Mouse (Mus musculus) neural tube, embryonic 14.5 days (tissue): ENCODE measurements around the gene Pgap3. TPM values are rescaled to one million over a fixed set of nuclear protein-coding genes. Genes with fewer than 3 reads are reported as not detected.
A peak's percentile ranks its signal among the peaks of the same experiment; 100 is the strongest.

Experiments used
- ATAC-seq: fragments of 200-750 bp; cut with Nextera tagmentation; 2 replicates; pipeline ENCODE4 v1.8.0; 2017; ENCODE audit warnings: low read depth, mild to moderate bottlenecking, moderate TSS enrichment, moderate library complexity
- H3K27ac ChIP-seq: fragments of 300-500 bp; sonication (generic); 2 replicates; pipeline ENCODE4 v1.5.1; 2014; ENCODE audit warnings: low read depth, mild to moderate bottlenecking, control low read depth, low read length, moderate library complexity, mixed read lengths
- H3K27me3 ChIP-seq: fragments of 300-500 bp; sonication (generic); 2 replicates; pipeline ENCODE4 v1.6.1; 2014; ENCODE audit warnings: low read length; ENCODE audit not compliant: control insufficient read depth, insufficient read depth
- H3K36me3 ChIP-seq: fragments of 300-500 bp; sonication (generic); 2 replicates; pipeline ENCODE4 v1.6.1; 2014; ENCODE audit warnings: low read length, mixed read lengths; ENCODE audit not compliant: control insufficient read depth, insufficient read depth
- H3K4me1 ChIP-seq: fragments of 300-500 bp; sonication (generic); 2 replicates; pipeline ENCODE4 v1.6.1; 2014; ENCODE audit warnings: low read length; ENCODE audit not compliant: control insufficient read depth, insufficient read depth
- H3K4me2 ChIP-seq: fragments of 300-500 bp; sonication (generic); 2 replicates; pipeline ENCODE4 v1.6.1; 2014; ENCODE audit warnings: mild to moderate bottlenecking, low read depth, low read length, control low read depth
- H3K4me3 ChIP-seq: fragments of 300-500 bp; sonication (generic); 2 replicates; pipeline ENCODE4 v1.5.1; 2014; ENCODE audit warnings: low read depth, low read length, control low read depth, mixed read lengths
- H3K9ac ChIP-seq: fragments of 300-500 bp; sonication (generic); replicated peaks from 2 replicates; pipeline ENCODE4 v1.6.1; 2014; ENCODE audit warnings: low read depth, mild to moderate bottlenecking, control low read depth, low read length, mixed read lengths
- H3K9me3 ChIP-seq: fragments of 300-500 bp; sonication (generic); 2 replicates; pipeline ENCODE4 v1.6.1; 2016; ENCODE audit warnings: low read length; ENCODE audit not compliant: control insufficient read depth
- WGBS: fragments of 180-500 bp; shearing (Covaris S2); extraction: QIAGEN DNeasy Blood & Tissue Kit; methylation state at CpG from one replicate; pipeline ENCODE4 v1.1.7; 2014; 5-methylcytosine and 5-hydroxymethylcytosine counted together
- polyA plus RNA-seq: library from polyadenylated mRNA; unstranded; fragments of >200 nt; fragmentation: Nextera tagmentation; extraction: Ambion mirVana; gene quantifications from 2 replicates; pipeline ENCODE4 v1.2.1, GENCODE M21; 2014

The Pgap3 gene
- polyA plus RNA-seq, 1 experiment from 2014 or later, result 6.2 TPM

GRCm38 (mm10) chr11:98369337-98369736 lies 31.0 kb downstream of the Pgap3 start:
- H3K36me3 ChIP-seq, result no peaks in the 10 kb centered on the region
- H3K4me3 ChIP-seq, result no peak overlapping the region
- WGBS, result 84% methylated on average over 6 of the region's 6 CpGs
- H3K4me2 ChIP-seq, result no peak overlapping the region
- H3K4me1 ChIP-seq, result 0 out of 2 replicates have a peak, but pooled peaks cover 4% of the 10 kb centered on the region
- H3K9me3 ChIP-seq, result no peaks in the 10 kb centered on the region
- no peak for ATAC-seq
- no peak overlapping the region for H3K9ac ChIP-seq
- H3K27me3 ChIP-seq, result no peaks in the 10 kb centered on the region
- H3K27ac ChIP-seq, result no peak overlapping the region

DNA sequence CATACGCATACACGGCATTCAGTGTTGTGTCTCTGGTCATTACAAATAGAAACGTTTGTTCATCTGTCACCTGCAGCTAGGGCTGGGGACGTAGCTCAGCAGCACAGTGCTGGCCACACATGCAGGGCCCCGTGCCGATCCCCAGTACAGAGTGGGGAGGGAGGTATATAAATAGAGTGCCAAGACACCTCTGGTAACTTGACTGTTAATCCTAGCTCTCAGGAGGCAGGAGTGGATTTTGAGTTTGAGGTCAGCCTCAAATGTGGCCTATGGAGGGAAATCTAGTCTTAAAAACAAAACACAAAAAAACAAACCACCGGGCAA lies 32.5 kb downstream of the Pgap3 start:
- no peak overlapping the region for H3K4me2 ChIP-seq
- H3K4me1 ChIP-seq, result 0 out of 2 replicates have a peak, but pooled peaks cover 4% of the 10 kb centered on the region
- 87% methylated on average over 7 of the region's 7 CpGs for WGBS
- no peaks in the 10 kb centered on the region for H3K27me3 ChIP-seq
- no peak overlapping the region for H3K27ac ChIP-seq
- no peak overlapping the region for H3K9ac ChIP-seq
- no peaks in the 10 kb centered on the region for H3K36me3 ChIP-seq
- ATAC-seq, result no peak
- no peaks in the 10 kb centered on the region for H3K9me3 ChIP-seq
- H3K4me3 ChIP-seq, result no peak overlapping the region

DNA sequence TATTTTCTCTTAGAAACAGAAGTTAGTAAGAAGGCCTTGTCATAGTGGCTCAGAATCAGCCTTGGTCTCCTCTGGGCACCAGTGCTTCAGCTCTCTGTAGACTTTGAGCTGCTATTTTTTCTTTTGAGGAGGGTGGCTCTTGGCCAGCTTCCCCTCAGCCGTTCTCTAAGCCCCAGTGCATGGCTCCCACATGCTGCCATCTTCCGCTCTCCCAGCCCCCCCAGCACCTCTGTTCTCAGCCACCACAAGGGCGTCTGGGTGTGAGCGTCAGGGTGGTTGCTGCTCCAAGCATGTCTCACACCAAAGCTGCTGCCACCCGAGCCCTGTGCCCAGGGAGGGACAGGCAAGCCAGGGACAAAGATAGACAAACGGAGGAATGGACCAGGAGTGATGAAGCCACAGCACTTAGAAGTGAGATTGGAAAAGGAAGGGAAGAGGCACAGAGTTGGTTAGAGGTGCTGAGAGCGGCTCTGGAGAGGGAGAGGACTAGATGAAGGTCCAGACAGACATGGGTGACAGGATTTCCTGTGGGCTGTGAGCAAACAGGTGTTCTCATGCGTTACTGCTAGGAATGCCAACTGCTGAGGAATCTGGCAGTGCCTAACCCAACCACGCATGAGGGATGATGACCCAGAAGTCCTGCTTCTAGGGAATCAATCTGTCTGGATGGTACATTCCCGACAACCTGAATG lies 33.0 kb downstream of the Pgap3 start:
- Histone ChIP-seq H3K27ac (no peak overlapping the region), H3K4me1 (0 out of 2 replicates have a peak, but pooled peaks cover 4% of the 10 kb centered on the region), H3K4me3 (no peak overlapping the region), H3K4me2 (no peak overlapping the region), H3K36me3 (no peaks in the 10 kb centered on the region), H3K9me3 (no peaks in the 10 kb centered on the region), H3K9ac (no peak overlapping the region), H3K27me3 (no peaks in the 10 kb centered on the region)
- ATAC-seq, result no peak
- WGBS, result 88% methylated on average over 10 of the region's 10 CpGs

DNA sequence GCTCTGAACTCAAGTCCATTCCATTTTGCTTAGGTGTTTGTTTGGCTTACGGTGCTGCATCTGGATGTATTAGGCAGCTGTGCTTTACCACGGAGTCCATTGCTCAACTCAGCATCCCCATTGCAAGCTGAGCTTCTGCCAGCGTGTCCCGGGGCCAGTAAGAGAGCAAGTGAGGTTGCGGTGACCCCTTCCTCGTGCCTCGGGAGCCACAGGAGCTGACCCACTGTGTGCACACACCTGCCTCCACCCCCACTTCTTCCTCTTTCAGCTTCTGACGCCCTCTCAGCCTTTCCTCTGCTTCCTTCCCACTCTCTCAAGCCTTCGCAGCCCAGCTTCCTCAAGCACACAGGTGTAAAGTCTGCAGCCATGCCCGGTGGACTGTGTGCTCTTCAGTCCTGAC lies 34.0 kb downstream of the Pgap3 start:
- ATAC-seq, result no peak
- H3K4me3 ChIP-seq, result no peak overlapping the region
- no peaks in the 10 kb centered on the region for H3K9me3 ChIP-seq
- H3K4me2 ChIP-seq, result no peak overlapping the region
- 81% methylated on average over 10 of the region's 10 CpGs for WGBS
- no peaks in the 10 kb centered on the region for H3K27me3 ChIP-seq
- peaks cover 3% of the 10 kb centered on the region; the same call in 1 of the 2 replicates for H3K4me1 ChIP-seq
- no peak overlapping the region for H3K9ac ChIP-seq
- H3K27ac ChIP-seq, result no peak overlapping the region
- no peaks in the 10 kb centered on the region for H3K36me3 ChIP-seq

GRCm38 (mm10) chr11:98364410-98364809 lies 35.9 kb downstream of the Pgap3 start:
- Histone ChIP-seq H3K4me3 (no peak overlapping the region), H3K4me1 (peaks cover 13% of the 10 kb centered on the region), H3K27ac (no peak overlapping the region), H3K36me3 (no peaks in the 10 kb centered on the region), H3K9me3 (no peaks in the 10 kb centered on the region), H3K4me2 (no peak overlapping the region), H3K9ac (no peak overlapping the region), H3K27me3 (no peaks in the 10 kb centered on the region)
- WGBS, result 97% methylated on average over 5 of the region's 5 CpGs
- no peak for ATAC-seq

DNA sequence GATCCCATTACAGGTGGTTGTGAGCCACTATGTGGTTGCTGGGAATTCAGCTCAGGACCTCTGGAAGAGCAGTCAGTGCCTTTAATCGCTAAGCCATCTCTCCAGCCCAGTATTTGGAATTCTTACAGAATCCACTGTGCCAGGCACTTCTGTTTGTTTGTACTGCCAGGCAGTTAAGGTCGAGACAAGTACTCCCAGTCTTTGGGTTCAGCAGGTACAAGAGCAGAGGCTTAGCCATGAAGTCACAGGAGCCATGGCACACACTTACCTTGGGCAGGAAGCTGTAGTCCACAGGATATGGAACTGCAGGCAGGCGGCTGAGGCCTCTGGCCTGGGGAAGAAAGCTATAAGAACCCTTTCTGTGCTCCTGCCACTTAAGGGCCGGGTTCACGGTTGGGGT lies 36.5 kb downstream of the Pgap3 start:
- Histone ChIP-seq H3K4me1 (peaks cover 19% of the 10 kb centered on the region), H3K4me2 (no peak overlapping the region), H3K27me3 (no peaks in the 10 kb centered on the region), H3K9me3 (no peaks in the 10 kb centered on the region), H3K4me3 (no peak overlapping the region), H3K36me3 (no peaks in the 10 kb centered on the region), H3K9ac (no peak overlapping the region), H3K27ac (no peak overlapping the region)
- WGBS, result 88% methylated on average over 5 of the region's 5 CpGs
- no peak for ATAC-seq

GRCm38 (mm10) chr11:98360866-98361521 lies 39.3 kb downstream of the Pgap3 start:
- peak overlapping the region; percentile 4; the same call in 1 of the 2 replicates for H3K4me2 ChIP-seq
- H3K27ac ChIP-seq, result peak overlapping the region; percentile 71
- no peak overlapping the region for H3K4me3 ChIP-seq
- H3K9me3 ChIP-seq, result no peaks in the 10 kb centered on the region
- no peaks in the 10 kb centered on the region for H3K36me3 ChIP-seq
- H3K4me1 ChIP-seq, result peaks cover 26% of the 10 kb centered on the region
- 0 out of 2 replicates have a peak overlapping the region, but pooled peaks have one; percentile 21 for H3K9ac ChIP-seq
- H3K27me3 ChIP-seq, result no peaks in the 10 kb centered on the region
- WGBS, result 24% methylated on average over 9 of the region's 9 CpGs
- no peak for ATAC-seq

DNA sequence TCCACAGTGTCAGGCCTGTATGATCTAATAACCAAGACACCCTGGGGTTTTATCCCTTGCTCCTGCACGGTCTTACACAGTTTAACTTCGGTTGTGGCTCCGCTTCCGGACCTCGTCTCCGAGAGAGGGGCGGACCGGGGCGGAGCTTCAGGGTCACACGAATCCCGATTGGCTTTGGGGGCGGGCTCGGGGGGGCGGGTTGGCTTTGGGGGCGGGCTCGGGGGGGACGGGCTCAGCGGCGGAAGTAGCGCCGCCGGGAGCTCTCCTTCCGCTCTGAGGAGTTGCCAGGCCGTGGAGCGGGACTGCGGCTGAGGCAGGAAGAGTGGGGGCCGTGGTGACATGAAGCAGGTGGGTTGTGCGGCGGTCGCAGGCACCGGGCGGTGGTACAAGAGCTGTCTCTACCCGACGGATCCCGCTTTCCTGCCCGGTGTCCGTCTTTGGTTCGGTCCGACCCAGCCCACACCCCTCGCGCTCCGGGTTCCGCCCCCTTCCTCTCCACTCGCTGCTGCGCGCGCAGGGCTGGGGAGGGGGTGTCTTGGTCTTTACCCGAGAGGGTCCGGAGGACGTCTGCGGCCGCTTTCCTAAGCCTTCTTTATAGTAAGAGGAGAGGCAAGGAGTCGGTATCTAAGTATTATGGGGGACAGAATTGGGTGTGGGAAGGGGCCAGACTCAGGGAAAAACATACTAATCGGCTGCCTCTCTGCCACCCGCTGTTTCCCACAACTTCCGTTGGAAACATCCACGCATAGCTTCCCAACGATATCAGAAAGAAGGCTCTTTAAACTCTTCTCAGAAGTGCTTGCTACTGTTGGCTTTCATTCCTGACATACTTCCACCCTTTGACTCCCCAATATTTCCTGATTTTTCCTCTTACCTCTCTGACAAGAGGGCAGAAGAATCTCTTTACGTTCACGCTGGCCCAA lies 41.9 kb downstream of the Pgap3 start, which contains the start of gene Stard3:
Gene Stard3 (plus strand): TSS at position 208 of the 923 bp plus-strand sequence.
- Histone ChIP-seq H3K27me3 (peaks cover 3% of the 10 kb centered on the region), H3K9ac (peak within 1 kb of the TSS; percentile 58), H3K27ac (peak within 1 kb of the TSS; percentile 71), H3K36me3 (no peaks in the 10 kb centered on the region), H3K4me3 (peak within 1 kb of the TSS; percentile 55), H3K4me1 (peaks cover 26% of the 10 kb centered on the region), H3K4me2 (peak within 1 kb of the TSS; percentile 75), H3K9me3 (no peaks in the 10 kb centered on the region)
- ATAC-seq, result peak; percentile 89
- WGBS, result under 1% methylated on average over 56 of the region's 60 CpGs
